Mouse (Mus musculus) mesoderm, embryonic 11.5 days (tissue): ENCODE results near the gene Sash3.

Experiments used
- DNase-seq: peaks from one replicate; pipeline ENCODE4 v3.0.0-alpha.2; 2012; ENCODE audit warnings: low read depth, low spot score

Gene Sash3

GRCm38 (mm10) chrX:48146262-48146661, at the start of gene Sash3:
Sash3 (plus strand) TSS chrX:48146436.
- DNase-seq = no peak

- no peak for DNase-seq
These were observed 49.7 kb upstream of the Sash3 start for GRCm38 (mm10) chrX:48096580-48096979.

- no peak for DNase-seq
These were observed 47.6 kb upstream of the Sash3 start for GRCm38 (mm10) chrX:48098470-48099129.

DNA sequence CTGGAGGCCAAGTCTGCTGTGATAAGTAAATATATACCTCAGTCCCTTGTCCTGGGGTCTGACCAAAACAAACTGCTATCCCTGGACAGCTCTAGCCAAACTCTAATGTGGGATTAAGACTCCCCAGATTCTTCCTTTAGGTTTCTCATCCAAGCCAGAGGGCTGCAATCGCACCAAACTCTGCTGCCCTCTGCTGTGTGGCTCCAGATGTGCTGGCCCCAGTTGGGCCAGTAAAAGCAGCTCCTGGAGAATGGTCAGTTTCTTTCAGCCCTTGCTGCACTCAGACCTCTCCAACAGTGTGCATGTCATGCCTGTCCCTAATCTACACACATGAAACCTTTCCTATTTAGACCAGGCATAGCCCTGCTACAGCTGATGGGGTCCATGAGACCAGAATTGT, 46.4 kb upstream of the Sash3 start:
- DNase-seq = no peak

- DNase-seq = no peak
These were observed 43.0 kb upstream of the Sash3 start for GRCm38 (mm10) chrX:48103256-48103655.

DNA sequence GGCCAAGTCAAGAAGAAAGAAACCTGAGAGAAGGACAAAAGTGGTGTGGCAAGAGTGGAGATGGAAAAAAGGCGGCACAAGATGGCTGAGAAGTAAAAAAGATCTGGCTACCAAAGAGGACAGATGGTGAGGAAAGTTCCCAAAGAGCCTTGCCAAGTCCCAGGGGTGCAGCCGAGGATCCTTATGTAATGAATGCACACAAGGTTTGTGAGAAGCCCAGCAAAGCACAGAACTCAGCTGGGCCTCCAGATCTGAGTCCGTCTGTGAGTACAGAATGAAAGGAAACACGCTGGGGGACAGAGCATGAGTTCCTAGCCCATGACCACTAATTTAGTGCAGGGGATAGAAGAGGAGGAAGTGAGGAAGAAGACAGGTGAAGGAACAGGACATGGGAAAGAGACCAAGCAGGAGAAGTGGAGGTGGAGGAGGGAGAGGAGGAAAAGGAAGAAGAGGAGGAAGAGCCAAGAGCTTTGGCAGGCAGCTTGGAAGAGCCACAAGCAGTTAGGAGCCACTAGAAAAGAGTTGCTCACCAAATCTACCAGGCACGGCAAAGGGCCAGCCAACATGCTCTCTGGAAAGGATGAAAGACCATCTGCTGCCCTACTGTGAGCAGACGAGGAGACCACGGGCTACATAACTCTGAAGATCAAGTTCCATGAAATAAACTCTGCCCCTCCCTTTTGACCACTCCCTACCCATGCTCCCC, 41.3 kb upstream of the Sash3 start:
- DNase-seq = no peak

DNA sequence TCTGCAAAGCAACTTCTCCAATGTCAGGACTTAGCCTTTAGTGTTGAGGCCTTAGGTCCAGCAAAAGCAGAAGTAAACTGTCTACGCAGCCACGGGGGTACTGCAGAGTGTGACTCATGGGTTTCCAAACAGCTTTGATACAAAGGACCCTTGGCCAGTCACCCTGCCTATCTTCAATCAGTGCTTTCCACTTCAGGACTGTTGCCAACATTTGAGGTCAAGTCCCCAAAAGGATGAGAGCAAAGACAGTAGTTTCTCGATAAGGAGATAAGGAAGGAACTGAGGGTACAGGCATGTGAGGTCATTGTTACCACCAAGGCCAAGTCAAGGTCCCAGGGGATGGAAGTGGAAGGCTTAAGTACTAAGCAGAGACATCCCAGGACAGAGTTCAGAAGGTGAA, 40.0 kb upstream of the Sash3 start:
- DNase-seq = no peak

DNA sequence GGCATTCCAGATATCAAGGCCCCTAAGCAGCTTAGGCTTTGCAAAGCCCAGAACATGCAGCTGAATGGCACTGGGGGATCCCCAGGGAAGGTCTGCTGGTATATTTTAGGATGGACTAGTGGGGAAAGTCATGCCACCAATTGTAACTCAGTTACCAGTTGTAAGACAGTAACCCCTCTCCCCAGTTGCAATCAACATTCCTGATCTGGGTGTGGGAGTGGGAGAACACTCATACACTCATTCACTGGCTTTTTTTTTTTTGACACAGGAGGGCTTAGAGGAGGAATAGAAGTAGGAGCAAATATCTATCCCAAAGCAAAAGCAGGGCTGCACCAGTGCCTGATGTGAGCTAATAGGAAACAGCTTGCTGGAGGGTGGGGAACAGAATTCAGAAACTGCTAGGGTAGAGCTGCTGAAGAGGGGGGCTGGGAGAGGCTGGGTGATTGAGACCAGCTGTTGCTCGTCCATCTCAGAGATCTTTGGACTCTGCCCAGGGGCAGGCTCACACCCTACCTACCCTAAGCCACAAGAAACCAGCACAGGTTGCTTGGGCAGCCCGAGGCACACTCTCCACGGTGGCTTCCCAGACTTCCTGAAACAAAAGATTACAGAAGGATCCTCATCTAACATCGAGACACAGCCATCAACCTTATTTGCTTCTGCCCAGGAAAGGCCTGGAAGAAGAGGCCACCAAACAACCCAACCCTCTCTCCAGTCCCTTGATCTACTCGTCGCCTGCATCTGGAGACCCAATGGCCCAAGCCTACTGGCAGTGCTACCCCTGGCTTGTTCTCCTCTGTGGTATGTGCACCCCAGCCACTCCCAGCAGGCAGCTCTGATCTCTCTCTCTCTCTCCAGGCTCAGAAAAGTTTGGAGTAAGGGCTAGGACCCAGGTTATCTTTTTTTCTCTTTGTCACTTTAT, 37.6 kb upstream of the Sash3 start, which contains the start of gene Xpnpep2:
Gene Xpnpep2, plus strand, starts transcription at position 332 of the 922 bp plus-strand sequence.
- DNase-seq = peak; percentile 47

DNA sequence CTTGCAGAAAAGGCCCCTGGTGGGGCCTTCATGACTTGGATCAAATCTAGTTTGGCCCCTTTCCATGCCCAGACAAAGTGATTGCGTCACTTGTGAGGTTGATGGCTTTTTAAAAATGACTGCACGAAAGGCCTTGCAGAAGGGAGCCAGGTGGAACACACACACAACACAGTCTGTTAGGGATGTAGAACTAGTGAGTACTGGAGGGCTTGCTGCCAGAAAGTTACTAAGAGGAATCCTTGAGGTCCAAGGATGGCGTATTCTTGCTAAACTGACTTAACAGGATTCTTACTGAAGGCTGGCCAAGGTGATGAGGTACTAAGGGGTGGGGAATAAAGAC, 37.0 kb upstream of the Sash3 start:
- no peak for DNase-seq

DNA sequence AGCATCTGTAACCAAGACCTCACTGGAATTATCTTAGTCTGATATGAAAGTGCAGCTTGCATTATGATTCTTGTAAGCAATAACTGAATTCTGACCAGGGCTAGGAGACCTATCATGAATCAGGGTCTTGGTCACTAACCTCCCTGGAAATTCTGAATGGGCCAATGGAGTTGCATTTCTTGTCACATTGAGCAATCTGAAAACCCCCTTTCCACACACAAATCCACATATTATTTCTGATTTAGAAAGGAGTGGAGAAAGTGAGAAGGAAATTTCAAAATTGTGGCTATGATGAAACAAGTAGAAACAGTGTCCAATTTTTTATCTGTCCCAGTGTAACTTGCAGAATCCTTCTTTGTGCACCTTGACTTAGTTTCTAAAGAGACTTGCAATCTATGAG, 26.9 kb upstream of the Sash3 start:
- DNase-seq = no peak

- peak; percentile 66 for DNase-seq
These were observed 21.8 kb upstream of the Sash3 start for GRCm38 (mm10) chrX:48124132-48125071.

- DNase-seq = no peak
These were observed 19.2 kb upstream of the Sash3 start for GRCm38 (mm10) chrX:48126903-48127476.

GRCm38 (mm10) chrX:48127502-48128218, 18.6 kb upstream of the Sash3 start:
- DNase-seq = no peak

- DNase-seq = no peak
These were observed 17.1 kb upstream of the Sash3 start for GRCm38 (mm10) chrX:48129167-48129566.

DNA sequence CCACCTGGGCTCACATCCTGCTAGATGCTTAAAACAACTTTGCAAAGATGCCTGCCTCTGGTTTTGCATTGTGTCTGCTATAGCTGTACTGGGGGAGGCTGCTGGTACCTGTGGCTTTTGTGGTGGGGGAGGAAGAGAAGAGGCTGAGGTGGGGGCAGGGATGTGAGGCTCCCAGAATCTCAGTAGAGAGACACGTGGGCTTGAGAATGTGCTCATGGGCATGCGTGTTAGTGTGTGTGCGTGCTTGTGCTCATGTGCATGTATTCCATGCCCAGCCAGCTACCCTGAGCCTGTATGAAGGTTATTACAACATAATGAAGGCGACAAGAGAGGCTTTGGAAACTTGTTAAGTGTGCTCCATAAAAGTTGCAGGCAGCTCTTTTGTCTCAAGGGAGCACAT, 9.3 kb upstream of the Sash3 start:
- no peak for DNase-seq

DNA sequence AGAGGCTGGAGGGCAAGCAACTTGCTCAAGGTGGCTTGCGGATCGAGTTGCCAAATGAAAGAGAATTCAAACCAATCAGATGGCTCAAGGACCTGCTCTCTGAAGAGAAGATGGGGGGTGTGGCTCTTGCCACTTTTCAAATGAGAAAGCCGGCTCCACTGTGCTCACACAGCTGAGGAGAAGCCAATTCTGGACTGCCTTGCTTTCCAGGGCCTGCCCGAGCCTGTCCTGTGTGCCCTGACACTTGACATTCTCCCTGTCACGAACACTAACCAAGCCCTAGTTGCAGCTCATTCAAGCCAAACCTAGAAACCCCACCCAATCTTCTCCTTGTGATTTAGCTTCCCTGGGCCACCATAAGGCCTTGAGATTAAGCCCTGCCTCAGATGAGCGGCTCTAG, 8.2 kb upstream of the Sash3 start:
- no peak for DNase-seq

DNA sequence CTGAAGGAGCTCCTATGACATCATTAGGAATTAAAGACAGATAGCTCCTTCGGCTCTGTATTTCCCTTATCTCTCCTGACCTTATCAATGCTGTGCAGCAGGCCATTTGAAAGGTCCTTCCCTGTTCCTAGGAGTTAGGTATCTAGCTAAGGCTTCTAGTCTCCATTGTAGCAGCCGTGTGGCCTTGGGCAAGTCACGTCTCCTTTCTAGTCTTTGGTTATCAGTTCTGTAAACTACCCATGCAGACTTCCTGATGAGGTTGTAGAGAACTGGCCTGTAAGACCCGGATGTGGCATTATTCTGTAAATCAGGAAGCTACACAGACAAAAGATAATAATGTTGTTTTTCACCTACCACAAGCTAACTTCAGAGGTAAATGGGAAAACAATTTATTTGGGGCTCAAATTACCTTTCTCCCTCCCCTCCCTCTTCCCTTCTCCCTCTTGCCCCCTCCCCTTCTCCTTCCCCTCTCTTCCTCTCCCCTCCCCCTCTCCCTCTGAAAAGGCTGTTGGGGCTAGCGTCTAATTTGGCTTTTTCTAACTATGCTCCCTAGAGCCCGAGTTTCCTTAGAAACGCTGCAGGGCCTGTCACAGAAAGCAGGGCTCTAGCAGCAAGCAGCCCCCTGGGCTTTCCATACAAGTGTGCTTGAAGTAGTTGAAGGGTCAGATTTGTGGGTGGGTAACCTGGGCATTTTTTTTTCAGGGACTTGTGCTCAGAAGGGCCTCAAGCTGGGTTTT, 7.5 kb upstream of the Sash3 start:
- no peak for DNase-seq

DNA sequence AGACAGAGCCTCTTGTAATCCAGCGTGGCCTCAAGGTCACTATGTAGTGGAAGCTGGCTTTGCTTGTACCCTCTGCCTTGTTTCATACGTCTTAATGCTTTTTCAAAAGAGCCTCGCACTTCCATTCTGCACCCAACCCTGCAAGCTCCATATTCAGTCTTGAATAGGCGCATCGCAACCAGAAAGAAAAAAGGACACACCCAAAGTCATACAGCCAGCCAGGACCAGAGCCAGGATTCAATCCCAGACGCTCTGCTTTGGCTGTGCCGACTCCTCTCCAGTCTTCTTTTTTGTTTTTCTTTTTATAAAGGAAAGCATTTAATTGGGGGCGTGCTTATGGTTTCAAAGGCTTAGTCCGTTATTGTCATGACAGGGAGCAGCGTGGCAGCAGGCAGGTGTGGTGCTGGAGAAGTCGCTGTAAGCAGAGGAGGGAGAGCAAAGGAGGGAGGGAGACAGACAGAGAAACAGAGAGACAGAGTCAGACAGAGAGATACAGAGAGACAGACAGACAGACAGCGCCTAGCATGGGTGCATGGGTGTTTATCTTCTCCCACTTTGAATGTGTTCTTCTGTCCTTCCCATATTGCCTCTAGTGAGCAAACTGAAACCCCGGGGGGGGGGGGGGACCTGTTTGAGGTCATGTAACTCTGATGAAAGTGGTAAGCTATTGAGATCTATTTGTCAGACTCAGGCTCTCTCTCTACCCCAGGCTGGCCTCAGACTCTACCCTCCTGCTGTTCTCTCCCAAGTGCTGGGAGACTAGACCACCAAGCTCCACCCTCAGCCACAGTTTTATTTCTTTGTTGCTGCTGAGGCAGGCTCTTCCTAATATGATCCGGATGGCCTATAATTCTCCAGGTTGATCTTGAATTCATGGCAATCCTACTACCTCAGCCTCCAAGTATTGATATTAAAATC, 6.6 kb upstream of the Sash3 start:
- DNase-seq = no peak
